Mouse (Mus musculus): ENCODE measurements around the gene Rasgef1c.

DNA sequence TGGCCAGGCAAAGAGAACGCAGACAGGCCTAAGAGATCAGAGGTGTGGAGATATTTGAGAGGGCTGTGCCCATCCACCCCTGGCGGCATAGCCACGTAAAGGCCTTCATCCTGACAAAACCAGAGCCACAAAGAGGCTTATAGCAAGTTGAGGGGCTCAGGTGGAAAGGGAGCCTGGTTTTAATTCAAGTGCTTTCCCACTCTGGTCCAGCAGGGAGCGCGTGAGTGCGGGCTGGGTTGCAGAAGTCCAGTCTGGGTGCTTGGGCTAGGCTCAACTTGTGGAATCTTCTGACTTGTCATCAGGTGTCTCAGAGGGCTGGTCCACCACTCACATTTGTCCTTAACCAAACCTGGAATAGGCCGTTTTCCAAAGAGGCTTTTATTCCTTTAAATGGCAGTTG lies 1.7 kb downstream of the Rasgef1c start:
- TF ChIP-seq CTCF (IDR thresholded peaks at IDR 0.05) = peak; percentile 83
- TF ChIP-seq EP300 (IDR thresholded peaks at IDR 0.05) = no peak
